Mouse (Mus musculus) MEL (cell line): ENCODE results near the gene Akain1. TPM values are rescaled to one million over a fixed set of nuclear protein-coding genes. Genes with fewer than 3 reads are reported as not detected.

Experiments used
- DNase-seq: peaks from one replicate; pipeline ENCODE4 v3.0.0; 2011; ENCODE audit warnings: low read depth, low spot score
- H3K27ac ChIP-seq: 2 replicates; pipeline ENCODE4 v1.5.1; 2012; ENCODE audit warnings: low read depth, mild to moderate bottlenecking, control low read depth, low read length, moderate library complexity; ENCODE audit not compliant: control insufficient read depth
- H3K27me3 ChIP-seq, 2 experiments: fragments of 150-350 bp in 1 of 2; sonication (generic) in 1 of 2; 2 replicates each; pipeline ENCODE4 v1.6.1; 2012; ENCODE audit warnings: low read length in 2 of 2, mild to moderate bottlenecking in 2 of 2, improper control_type of control experiment in 1 of 2, moderate library complexity in 1 of 2; ENCODE audit not compliant: insufficient read depth in 2 of 2, control insufficient read depth in 1 of 2
- H3K36me3 ChIP-seq, 2 experiments: 2 replicates each; pipeline ENCODE4 v1.6.1; 2012 to 2014; ENCODE audit warnings: low read length in 2 of 2, improper control_type of control experiment in 1 of 2, inconsistent platforms in 1 of 2, mild to moderate bottlenecking in 1 of 2; ENCODE audit not compliant: insufficient read depth in 2 of 2, control insufficient read depth in 1 of 2
- H3K4me1 ChIP-seq, 2 experiments: fragments of 150-350 bp in 1 of 2; sonication (generic) in 1 of 2; 2 replicates each; pipeline ENCODE4 v1.6.1; 2012; ENCODE audit warnings: low read length in 2 of 2, improper control_type of control experiment in 1 of 2, mild to moderate bottlenecking in 1 of 2; ENCODE audit not compliant: insufficient read depth in 2 of 2, control insufficient read depth in 1 of 2
- H3K4me3 ChIP-seq, 2 experiments: fragments of 150-350 bp in 1 of 2; sonication (generic) in 1 of 2; 2 replicates each; pipeline ENCODE4 v1.5.1; 2012; ENCODE audit warnings: low read depth in 2 of 2, low read length in 2 of 2, mild to moderate bottlenecking in 2 of 2, moderate library complexity in 2 of 2, control low read depth in 1 of 2, improper control_type of control experiment in 1 of 2; ENCODE audit not compliant: control insufficient read depth in 1 of 2, insufficient read depth in 1 of 2
- H3K79me2 ChIP-seq: 2 replicates; pipeline ENCODE4 v1.6.1; 2012; ENCODE audit warnings: mild to moderate bottlenecking, low read length, moderate library complexity; ENCODE audit not compliant: control insufficient read depth, poor library complexity, insufficient read depth
- H3K9ac ChIP-seq: 2 replicates; pipeline ENCODE4 v1.6.1; 2012; ENCODE audit warnings: low read depth, mild to moderate bottlenecking, control low read depth, low read length, moderate library complexity; ENCODE audit not compliant: control insufficient read depth, poor library complexity, severe bottlenecking
- H3K9me3 ChIP-seq: fragments of 150-350 bp; sonication (generic); replicated peaks from 2 replicates; pipeline ENCODE4 v1.6.1; 2012; ENCODE audit warnings: mild to moderate bottlenecking, low read length, improper control_type of control experiment, moderate library complexity; ENCODE audit not compliant: insufficient read depth
- BHLHE40 ChIP-seq: IDR thresholded peaks from 2 replicates; pipeline ENCODE4 v1.6.1; 2012; ENCODE audit warnings: low read depth, mild to moderate bottlenecking, inconsistent platforms, low read length, improper control_type of control experiment, borderline replicate concordance
- CHD1 ChIP-seq: IDR thresholded peaks from 2 replicates; pipeline ENCODE4 v1.6.1; 2012; ENCODE audit warnings: low read depth, mild to moderate bottlenecking, inconsistent platforms, low read length, improper control_type of control experiment
- ETS1 ChIP-seq: IDR thresholded peaks from 2 replicates; pipeline ENCODE4 v1.6.1; 2012; ENCODE audit warnings: low read depth, mild to moderate bottlenecking, inconsistent platforms, low read length, improper control_type of control experiment, moderate library complexity
- GABPA ChIP-seq: IDR thresholded peaks from 2 replicates; pipeline ENCODE4 v1.6.1; 2012; ENCODE audit warnings: low read depth, mild to moderate bottlenecking, inconsistent platforms, low read length, improper control_type of control experiment, moderate library complexity
- GATA1 ChIP-seq: IDR thresholded peaks from 2 replicates; pipeline ENCODE4 v1.6.1; 2011; ENCODE audit warnings: low read depth, low read length, improper control_type of control experiment
- KAT2A ChIP-seq: conservative IDR thresholded peaks from 2 replicates; pipeline ENCODE4 v1.6.1; 2012; ENCODE audit warnings: low read depth, low read length, improper control_type of control experiment, inconsistent platforms
- MAX ChIP-seq: IDR thresholded peaks from 2 replicates; pipeline ENCODE4 v1.6.1; 2011; ENCODE audit warnings: low read length, improper control_type of control experiment
- MEF2A ChIP-seq: IDR thresholded peaks from 2 replicates; pipeline ENCODE4 v1.6.1; 2014; ENCODE audit warnings: low read depth, mild to moderate bottlenecking, inconsistent platforms, low read length, improper control_type of control experiment; ENCODE audit not compliant: poor library complexity, insufficient replicate concordance, severe bottlenecking; ENCODE audit errors: extremely low read depth
- MXI1 ChIP-seq: IDR thresholded peaks from 2 replicates; pipeline ENCODE4 v1.6.1; 2011; ENCODE audit warnings: mild to moderate bottlenecking, low read depth, low read length, improper control_type of control experiment
- NELFE ChIP-seq: IDR thresholded peaks from 2 replicates; pipeline ENCODE4 v1.6.1; 2011; ENCODE audit warnings: low read depth, low read length, improper control_type of control experiment
- NRF1 ChIP-seq: IDR thresholded peaks from 2 replicates; pipeline ENCODE4 v1.6.1; 2014; ENCODE audit warnings: low read depth, mild to moderate bottlenecking, inconsistent platforms, low read length, improper control_type of control experiment, moderate library complexity; ENCODE audit not compliant: poor library complexity, insufficient read depth, severe bottlenecking
- POLR2AphosphoS5 ChIP-seq: IDR thresholded peaks from 2 replicates; pipeline ENCODE4 v1.6.1; 2012; ENCODE audit warnings: low read depth, borderline replicate concordance, mild to moderate bottlenecking, inconsistent platforms, low read length, moderate library complexity, mixed read lengths
- RCOR1 ChIP-seq: IDR thresholded peaks from 2 replicates; pipeline ENCODE4 v1.6.1; 2012; ENCODE audit warnings: low read depth, mild to moderate bottlenecking, inconsistent platforms, low read length, improper control_type of control experiment
- SMC3 ChIP-seq: IDR thresholded peaks from 2 replicates; pipeline ENCODE4 v1.6.1; 2011; ENCODE audit warnings: low read depth, low read length, improper control_type of control experiment
- UBTF ChIP-seq: IDR thresholded peaks from 2 replicates; pipeline ENCODE4 v1.6.1; 2012; ENCODE audit warnings: low read depth, mild to moderate bottlenecking, inconsistent platforms, low read length, improper control_type of control experiment, moderate library complexity, borderline replicate concordance; ENCODE audit not compliant: insufficient read depth
- USF1 ChIP-seq: IDR thresholded peaks from 2 replicates; pipeline ENCODE4 v1.6.1; 2014; ENCODE audit warnings: low read depth, mild to moderate bottlenecking, inconsistent platforms, low read length, improper control_type of control experiment, moderate library complexity
- USF2 ChIP-seq, 2 experiments: IDR thresholded peaks; 2 replicates each; pipeline ENCODE4 v1.6.1; 2011 to 2012; ENCODE audit warnings: improper control_type of control experiment in 2 of 2, low read length in 2 of 2, borderline replicate concordance in 1 of 2, inconsistent platforms in 1 of 2, low read depth in 1 of 2, mild to moderate bottlenecking in 1 of 2; ENCODE audit not compliant: insufficient read depth in 1 of 2
- ZKSCAN1 ChIP-seq: IDR thresholded peaks from 2 replicates; pipeline ENCODE4 v1.6.1; 2012; ENCODE audit warnings: low read depth, mild to moderate bottlenecking, inconsistent platforms, low read length, improper control_type of control experiment, moderate library complexity
- polyA plus RNA-seq, 2 experiments: library from polyadenylated mRNA; stranded (reverse) in 1 of 2; unstranded in 1 of 2; fragments of >175 nt in 1 of 2; fragments of >200 nt in 1 of 2; gene quantifications; 2 replicates each; pipeline versions ENCODE4 v1.2.1 to v1.2.4; 2012; ENCODE audit warnings: low replicate concordance in 2 of 2, low read depth in 1 of 2; ENCODE audit not compliant: insufficient read length in 2 of 2, insufficient read depth in 1 of 2, missing spikeins in 1 of 2
- total RNA-seq: library from RNA; depleted of rRNA; stranded (reverse); fragments of 300-350 nt; gene quantifications from 2 replicates; pipeline ENCODE4 v1.2.3, GENCODE M21; 2012

Gene Akain1
- total and polyA plus RNA-seq, 3 experiments = not detected

GRCm38 (mm10) chr17:69497315-69497714 is 58.2 kb downstream of the Akain1 start:
- H3K4me1 ChIP-seq = no peaks in the 10 kb centered on the region
- TF ChIP-seq MXI1 (no peak), POLR2AphosphoS5 (no peak), KAT2A (no peak), GATA1 (no peak), NELFE (no peak), SMC3 (no peak), USF2 (IDR thresholded peaks at IDR 0.05; ENCODE audit: borderline replicate concordance in 1 of 2, insufficient read depth in 1 of 2, low read depth in 1 of 2, low read length in 2 of 2) (no peak), CHD1 (no peak), MAX (no peak), GABPA (no peak), MEF2A (no peak), BHLHE40 (no peak), RCOR1 (no peak), NRF1 (no peak), UBTF (no peak), ZKSCAN1 (no peak), ETS1 (no peak)
- no peaks in the 10 kb centered on the region for H3K36me3 ChIP-seq
- H3K4me3 ChIP-seq = no peak overlapping the region
- no peak overlapping the region for H3K27ac ChIP-seq
- H3K9me3 ChIP-seq = no peaks in the 10 kb centered on the region
- no peak overlapping the region for H3K9ac ChIP-seq
- no peak for DNase-seq
- no peaks in the 10 kb centered on the region for H3K79me2 ChIP-seq
- no peaks in the 10 kb centered on the region for H3K27me3 ChIP-seq

DNA sequence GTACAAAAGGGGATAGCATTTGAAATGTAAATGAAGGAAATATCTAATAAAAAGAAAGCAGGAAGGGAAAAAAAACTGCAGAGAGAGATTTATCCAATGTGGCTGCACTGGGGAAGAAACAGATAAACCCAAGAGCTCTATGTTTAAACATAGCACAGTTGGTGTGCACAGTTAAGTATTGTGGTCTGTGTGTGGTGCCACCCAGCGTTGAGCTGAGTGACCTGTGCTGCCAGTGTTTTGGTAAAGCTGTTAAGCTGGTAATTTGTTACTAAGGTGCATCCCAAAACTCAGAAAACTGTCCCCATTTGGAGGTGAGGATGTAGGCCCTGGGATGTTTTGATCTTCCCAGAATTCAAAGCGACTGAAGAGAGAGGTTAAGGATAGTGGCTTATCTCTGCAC is 59.8 kb downstream of the Akain1 start:
- Histone ChIP-seq H3K9me3 (no peaks in the 10 kb centered on the region), H3K4me3 (no peak overlapping the region), H3K9ac (no peak overlapping the region), H3K4me1 (no peaks in the 10 kb centered on the region), H3K79me2 (no peaks in the 10 kb centered on the region), H3K27ac (no peak overlapping the region), H3K27me3 (no peaks in the 10 kb centered on the region), H3K36me3 (no peaks in the 10 kb centered on the region)
- no peak for DNase-seq
- TF ChIP-seq USF1 = no peak
